Mouse (Mus musculus) kidney, adult 2 months (tissue): ENCODE results near the gene Mall. TPM values are rescaled to one million over a fixed set of nuclear protein-coding genes. Genes with fewer than 3 reads are reported as not detected.

Source experiments
- DNase-seq: peaks from one replicate; pipeline ENCODE4 v3.0.0; 2021
- H3K27ac ChIP-seq: fragments of 200-500 bp; 2 replicates; pipeline ENCODE4 v1.5.1; 2012; ENCODE audit warnings: low read depth, low read length, control low read depth, inconsistent platforms; ENCODE audit not compliant: insufficient read depth
- H3K27me3 ChIP-seq: fragments of 200-500 bp; replicated peaks from 2 replicates; pipeline ENCODE4 v1.6.1; 2012; ENCODE audit warnings: mild to moderate bottlenecking, moderate library complexity, low read length, inconsistent platforms; ENCODE audit not compliant: control insufficient read depth, insufficient read depth
- H3K36me3 ChIP-seq: fragments of 200-500 bp; 2 replicates; pipeline ENCODE4 v1.6.1; 2012; ENCODE audit warnings: mild to moderate bottlenecking, moderate library complexity, low read length, inconsistent platforms; ENCODE audit not compliant: control insufficient read depth, insufficient read depth
- H3K4me1 ChIP-seq: fragments of 200-500 bp; 2 replicates; pipeline ENCODE4 v1.6.1; 2011; ENCODE audit warnings: low read length; ENCODE audit not compliant: control insufficient read depth, insufficient read depth
- H3K4me3 ChIP-seq: fragments of 200-500 bp; 2 replicates; pipeline ENCODE4 v1.5.1; 2011; ENCODE audit warnings: mild to moderate bottlenecking, low read depth, low read length, control low read depth; ENCODE audit not compliant: insufficient read depth
- CTCF ChIP-seq: fragments of 200-500 bp; conservative IDR thresholded peaks from 2 replicates; pipeline ENCODE4 v1.5.1; 2011; ENCODE audit warnings: low read depth, mild to moderate bottlenecking, control low read depth, low read length, moderate library complexity, mixed read lengths; ENCODE audit not compliant: insufficient read depth, insufficient read length
- POLR2A ChIP-seq: fragments of 200-500 bp; IDR thresholded peaks from one replicate; pipeline ENCODE4 v1.6.1; 2011; ENCODE audit warnings: low read depth, low read length, control low read depth
- WGBS: fragments of 180-500 bp; shearing (Covaris S2); methylation state at CpG from one replicate; pipeline ENCODE4 v1.1.7; 2018; 5-methylcytosine and 5-hydroxymethylcytosine counted together
- polyA plus RNA-seq: library from polyadenylated mRNA; depleted of rRNA; stranded (reverse); fragments of >200 nt; gene quantifications from 2 replicates; pipeline ENCODE4 v1.2.3, GENCODE M21; 2012

The Mall gene
- polyA plus RNA-seq, 1 experiment: 1.3 TPM

GRCm38 (mm10) chr2:127760014-127760413 is 30.3 kb upstream of the Mall start:
- Histone ChIP-seq H3K4me1 (no peaks in the 10 kb centered on the region), H3K4me3 (no peak overlapping the region), H3K27me3 (no peaks in the 10 kb centered on the region), H3K27ac (no peak overlapping the region), H3K36me3 (peaks cover 2% of the 10 kb centered on the region; the same call in 1 of the 2 replicates)
- no peak for DNase-seq
- TF ChIP-seq POLR2A: no peak
- TF ChIP-seq CTCF: no peak
- WGBS: 88% methylated on average over 6 of the region's 6 CpGs

GRCm38 (mm10) chr2:127759157-127759880 is 29.6 kb upstream of the Mall start:
- Histone ChIP-seq H3K4me1 (no peaks in the 10 kb centered on the region), H3K27ac (no peak overlapping the region), H3K27me3 (no peaks in the 10 kb centered on the region), H3K36me3 (peaks cover 2% of the 10 kb centered on the region; the same call in 1 of the 2 replicates), H3K4me3 (no peak overlapping the region)
- no peak for DNase-seq
- 86% methylated on average over 5 of the region's 5 CpGs for WGBS
- TF ChIP-seq CTCF (no peak; the same call in 1 of the 2 replicates), POLR2A (no peak)

- Histone ChIP-seq H3K4me3 (no peak overlapping the region), H3K27me3 (no peaks in the 10 kb centered on the region), H3K4me1 (no peaks in the 10 kb centered on the region), H3K27ac (no peak overlapping the region), H3K36me3 (peaks cover 2% of the 10 kb centered on the region; the same call in 1 of the 2 replicates)
- DNase-seq: no peak
- WGBS: 54% methylated on average over 8 of the region's 8 CpGs
- TF ChIP-seq POLR2A (no peak), CTCF (no peak)
These were observed 27.4 kb upstream of the Mall start for GRCm38 (mm10) chr2:127757171-127757570.

- no peak overlapping the region for H3K27ac ChIP-seq
- TF ChIP-seq CTCF (no peak), POLR2A (no peak)
- H3K4me1 ChIP-seq: no peaks in the 10 kb centered on the region
- DNase-seq: no peak
- WGBS: 97% methylated on average over 4 of the region's 4 CpGs
- no peak overlapping the region for H3K4me3 ChIP-seq
- no peaks in the 10 kb centered on the region for H3K27me3 ChIP-seq
- no peaks in the 10 kb centered on the region; the same call in 1 of the 2 replicates for H3K36me3 ChIP-seq
These were observed 24.4 kb upstream of the Mall start for GRCm38 (mm10) chr2:127754113-127754512.

- TF ChIP-seq POLR2A: no peak
- no peak for TF ChIP-seq CTCF
- Histone ChIP-seq H3K4me3 (no peak overlapping the region), H3K27ac (no peak overlapping the region), H3K4me1 (no peaks in the 10 kb centered on the region), H3K27me3 (no peaks in the 10 kb centered on the region), H3K36me3 (no peaks in the 10 kb centered on the region)
- no peak for DNase-seq
- WGBS: 68% methylated on average over 11 of the region's 11 CpGs
These were observed 22.3 kb upstream of the Mall start for GRCm38 (mm10) chr2:127751849-127752610.

- Histone ChIP-seq H3K4me3 (no peak overlapping the region), H3K27ac (no peak overlapping the region), H3K4me1 (no peaks in the 10 kb centered on the region), H3K27me3 (no peaks in the 10 kb centered on the region), H3K36me3 (no peaks in the 10 kb centered on the region)
- WGBS: 52% methylated on average over 1 of the region's 1 CpGs
- TF ChIP-seq POLR2A: no peak
- no peak for TF ChIP-seq CTCF
- DNase-seq: no peak
These were observed 19.6 kb upstream of the Mall start for GRCm38 (mm10) chr2:127749376-127749775.

GRCm38 (mm10) chr2:127748316-127748715 is 18.6 kb upstream of the Mall start:
- Histone ChIP-seq H3K4me1 (no peaks in the 10 kb centered on the region), H3K27me3 (no peaks in the 10 kb centered on the region), H3K36me3 (no peaks in the 10 kb centered on the region), H3K4me3 (no peak overlapping the region), H3K27ac (no peak overlapping the region)
- no peak for DNase-seq
- 77% methylated on average over 7 of the region's 7 CpGs for whole genome bisulfite sequencing
- TF ChIP-seq CTCF: no peak
- no peak for TF ChIP-seq POLR2A
